Mouse (Mus musculus) MEL (cell line): ENCODE results near the gene Bmp6. TPM values are rescaled to one million over a fixed set of nuclear protein-coding genes. Genes with fewer than 3 reads are reported as not detected.

Source experiments
- DNase-seq: peaks from one replicate; pipeline ENCODE4 v3.0.0; 2011; ENCODE audit warnings: low read depth, low spot score
- H3K27ac ChIP-seq: 2 replicates; pipeline ENCODE4 v1.5.1; 2012; ENCODE audit warnings: low read depth, mild to moderate bottlenecking, control low read depth, low read length, moderate library complexity; ENCODE audit not compliant: control insufficient read depth
- H3K27me3 ChIP-seq, 2 experiments: fragments of 150-350 bp in 1 of 2; sonication (generic) in 1 of 2; 2 replicates each; pipeline ENCODE4 v1.6.1; 2012; ENCODE audit warnings: low read length in 2 of 2, mild to moderate bottlenecking in 2 of 2, improper control_type of control experiment in 1 of 2, moderate library complexity in 1 of 2; ENCODE audit not compliant: insufficient read depth in 2 of 2, control insufficient read depth in 1 of 2
- H3K36me3 ChIP-seq, 2 experiments: 2 replicates each; pipeline ENCODE4 v1.6.1; 2012 to 2014; ENCODE audit warnings: low read length in 2 of 2, improper control_type of control experiment in 1 of 2, inconsistent platforms in 1 of 2, mild to moderate bottlenecking in 1 of 2; ENCODE audit not compliant: insufficient read depth in 2 of 2, control insufficient read depth in 1 of 2
- H3K4me1 ChIP-seq, 2 experiments: fragments of 150-350 bp in 1 of 2; sonication (generic) in 1 of 2; 2 replicates each; pipeline ENCODE4 v1.6.1; 2012; ENCODE audit warnings: low read length in 2 of 2, improper control_type of control experiment in 1 of 2, mild to moderate bottlenecking in 1 of 2; ENCODE audit not compliant: insufficient read depth in 2 of 2, control insufficient read depth in 1 of 2
- H3K4me3 ChIP-seq, 2 experiments: fragments of 150-350 bp in 1 of 2; sonication (generic) in 1 of 2; 2 replicates each; pipeline ENCODE4 v1.5.1; 2012; ENCODE audit warnings: low read depth in 2 of 2, low read length in 2 of 2, mild to moderate bottlenecking in 2 of 2, moderate library complexity in 2 of 2, control low read depth in 1 of 2, improper control_type of control experiment in 1 of 2; ENCODE audit not compliant: control insufficient read depth in 1 of 2, insufficient read depth in 1 of 2
- H3K79me2 ChIP-seq: 2 replicates; pipeline ENCODE4 v1.6.1; 2012; ENCODE audit warnings: mild to moderate bottlenecking, low read length, moderate library complexity; ENCODE audit not compliant: control insufficient read depth, poor library complexity, insufficient read depth
- H3K9ac ChIP-seq: 2 replicates; pipeline ENCODE4 v1.6.1; 2012; ENCODE audit warnings: low read depth, mild to moderate bottlenecking, control low read depth, low read length, moderate library complexity; ENCODE audit not compliant: control insufficient read depth, poor library complexity, severe bottlenecking
- H3K9me3 ChIP-seq: fragments of 150-350 bp; sonication (generic); replicated peaks from 2 replicates; pipeline ENCODE4 v1.6.1; 2012; ENCODE audit warnings: mild to moderate bottlenecking, low read length, improper control_type of control experiment, moderate library complexity; ENCODE audit not compliant: insufficient read depth
- BHLHE40 ChIP-seq: IDR thresholded peaks from 2 replicates; pipeline ENCODE4 v1.6.1; 2012; ENCODE audit warnings: low read depth, mild to moderate bottlenecking, inconsistent platforms, low read length, improper control_type of control experiment, borderline replicate concordance
- CTCF ChIP-seq, 3 experiments: IDR thresholded peaks in 2 of 3; conservative IDR thresholded peaks in 1 of 3; 2 replicates each; pipeline ENCODE4 v1.5.1; 2011 to 2012; ENCODE audit warnings: low read length in 3 of 3, low read depth in 2 of 3, mild to moderate bottlenecking in 2 of 3, improper control_type of control experiment in 1 of 3, inconsistent platforms in 1 of 3, mixed read lengths in 1 of 3, moderate library complexity in 1 of 3; ENCODE audit not compliant: control insufficient read depth in 1 of 3, insufficient read depth in 1 of 3, poor library complexity in 1 of 3, severe bottlenecking in 1 of 3
- E2F4 ChIP-seq: IDR thresholded peaks from 2 replicates; pipeline ENCODE4 v1.6.1; 2011; ENCODE audit warnings: low read depth, low read length, improper control_type of control experiment, borderline replicate concordance
- ELF1 ChIP-seq: IDR thresholded peaks from 2 replicates; pipeline ENCODE4 v1.6.1; 2014; ENCODE audit warnings: low read depth, mild to moderate bottlenecking, inconsistent platforms, low read length, improper control_type of control experiment, moderate library complexity
- EP300 ChIP-seq, 2 experiments: IDR thresholded peaks; 2 replicates each; pipeline ENCODE4 v1.6.1; 2011; ENCODE audit warnings: improper control_type of control experiment in 2 of 2, low read length in 2 of 2, low read depth in 1 of 2, mild to moderate bottlenecking in 1 of 2
- GABPA ChIP-seq: IDR thresholded peaks from 2 replicates; pipeline ENCODE4 v1.6.1; 2012; ENCODE audit warnings: low read depth, mild to moderate bottlenecking, inconsistent platforms, low read length, improper control_type of control experiment, moderate library complexity
- GATA1 ChIP-seq: IDR thresholded peaks from 2 replicates; pipeline ENCODE4 v1.6.1; 2011; ENCODE audit warnings: low read depth, low read length, improper control_type of control experiment
- JUND ChIP-seq: IDR thresholded peaks from 2 replicates; pipeline ENCODE4 v1.6.1; 2011; ENCODE audit warnings: low read depth, mild to moderate bottlenecking, improper control_type of control experiment, low read length
- KAT2A ChIP-seq: conservative IDR thresholded peaks from 2 replicates; pipeline ENCODE4 v1.6.1; 2012; ENCODE audit warnings: low read depth, low read length, improper control_type of control experiment, inconsistent platforms
- MAFK ChIP-seq: IDR thresholded peaks from 2 replicates; pipeline ENCODE4 v1.6.1; 2011; ENCODE audit warnings: low read depth, mild to moderate bottlenecking, low read length, improper control_type of control experiment, borderline replicate concordance
- MAZ ChIP-seq: IDR thresholded peaks from 2 replicates; pipeline ENCODE4 v1.6.1; 2012; ENCODE audit warnings: low read depth, mild to moderate bottlenecking, inconsistent platforms, low read length, improper control_type of control experiment
- POLR2AphosphoS2 ChIP-seq: IDR thresholded peaks from 2 replicates; pipeline ENCODE4 v1.6.1; 2011; ENCODE audit warnings: low read length, improper control_type of control experiment
- RAD21 ChIP-seq: IDR thresholded peaks from 2 replicates; pipeline ENCODE4 v1.6.1; 2011; ENCODE audit warnings: mild to moderate bottlenecking, low read depth, low read length, improper control_type of control experiment
- SIN3A ChIP-seq: IDR thresholded peaks from 2 replicates; pipeline ENCODE4 v1.6.1; 2012; ENCODE audit warnings: low read length, improper control_type of control experiment, inconsistent platforms
- SMC3 ChIP-seq: IDR thresholded peaks from 2 replicates; pipeline ENCODE4 v1.6.1; 2011; ENCODE audit warnings: low read depth, low read length, improper control_type of control experiment
- TAL1 ChIP-seq: IDR thresholded peaks from 2 replicates; pipeline ENCODE4 v1.6.1; 2012; ENCODE audit warnings: mild to moderate bottlenecking, inconsistent platforms, low read length, moderate library complexity, mixed read lengths
- TBP ChIP-seq: IDR thresholded peaks from 2 replicates; pipeline ENCODE4 v1.8.0; 2011; ENCODE audit warnings: low read depth, low read length, improper control_type of control experiment
- TCF12 ChIP-seq: IDR thresholded peaks from 2 replicates; pipeline ENCODE4 v1.6.1; 2014; ENCODE audit warnings: low read depth, mild to moderate bottlenecking, inconsistent platforms, low read length, improper control_type of control experiment, moderate library complexity
- ZKSCAN1 ChIP-seq: IDR thresholded peaks from 2 replicates; pipeline ENCODE4 v1.6.1; 2012; ENCODE audit warnings: low read depth, mild to moderate bottlenecking, inconsistent platforms, low read length, improper control_type of control experiment, moderate library complexity
- ZMIZ1 ChIP-seq: IDR thresholded peaks from 2 replicates; pipeline ENCODE4 v1.6.1; 2012; ENCODE audit warnings: low read depth, mild to moderate bottlenecking, inconsistent platforms, low read length, improper control_type of control experiment, moderate library complexity
- polyA plus RNA-seq, 2 experiments: library from polyadenylated mRNA; stranded (reverse) in 1 of 2; unstranded in 1 of 2; fragments of >175 nt in 1 of 2; fragments of >200 nt in 1 of 2; gene quantifications; 2 replicates each; pipeline versions ENCODE4 v1.2.1 to v1.2.4; 2012; ENCODE audit warnings: low replicate concordance in 2 of 2, low read depth in 1 of 2; ENCODE audit not compliant: insufficient read length in 2 of 2, insufficient read depth in 1 of 2, missing spikeins in 1 of 2
- total RNA-seq: library from RNA; depleted of rRNA; stranded (reverse); fragments of 300-350 nt; gene quantifications from 2 replicates; pipeline ENCODE4 v1.2.3, GENCODE M21; 2012

Bmp6 gene
- total and polyA plus RNA-seq, 3 experiments: not detected

- TF ChIP-seq TCF12: no peak
- TF ChIP-seq MAFK: no peak
- TF ChIP-seq E2F4: no peak
- TF ChIP-seq RAD21: no peak
- TF ChIP-seq TAL1: no peak
- TF ChIP-seq GATA1: no peak
- TF ChIP-seq EP300 (IDR thresholded peaks at IDR 0.05; ENCODE audit: low read depth in 1 of 2, low read length in 2 of 2): no peak
- no peak for TF ChIP-seq ZKSCAN1
- no peak for TF ChIP-seq TBP
- TF ChIP-seq ELF1: no peak
- no peak for TF ChIP-seq CTCF (IDR thresholded peaks at IDR 0.05 in 2 of 3, conservative IDR thresholded peaks at IDR 0.05 in 1 of 3; ENCODE audit: control insufficient read depth in 1 of 3, insufficient read depth in 1 of 3, low read depth in 2 of 3, low read length in 3 of 3, poor library complexity in 1 of 3, severe bottlenecking in 1 of 3)
- TF ChIP-seq JUND: no peak
- TF ChIP-seq GABPA: no peak
- Histone ChIP-seq H3K4me3 (no peak overlapping the region), H3K36me3 (no peaks in the 10 kb centered on the region), H3K9me3 (no peaks in the 10 kb centered on the region), H3K4me1 (no peaks in the 10 kb centered on the region), H3K9ac (no peak overlapping the region), H3K79me2 (no peaks in the 10 kb centered on the region), H3K27ac (no peak overlapping the region), H3K27me3 (no peaks in the 10 kb centered on the region)
- no peak for DNase-seq
These were observed 52.2 kb downstream of the Bmp6 start for GRCm38 (mm10) chr13:38397007-38397545.

GRCm38 (mm10) chr13:38398658-38399057 lies 53.8 kb downstream of the Bmp6 start:
- no peaks in the 10 kb centered on the region for H3K4me1 ChIP-seq
- no peak for DNase-seq
- no peaks in the 10 kb centered on the region for H3K27me3 ChIP-seq
- no peaks in the 10 kb centered on the region for H3K9me3 ChIP-seq
- TF ChIP-seq SIN3A (no peak), SMC3 (no peak), GABPA (no peak), POLR2AphosphoS2 (no peak), ZMIZ1 (no peak), TCF12 (no peak), KAT2A (no peak), JUND (no peak), BHLHE40 (no peak), ELF1 (no peak), E2F4 (no peak), MAZ (no peak), MAFK (no peak)
- TF ChIP-seq, all 39 proteins: peak for 0
- no peaks in the 10 kb centered on the region for H3K36me3 ChIP-seq
- H3K79me2 ChIP-seq: no peaks in the 10 kb centered on the region
- H3K27ac ChIP-seq: no peak overlapping the region
- no peak overlapping the region for H3K4me3 ChIP-seq
- H3K9ac ChIP-seq: no peak overlapping the region
